Mouse (Mus musculus) midbrain, embryonic 11.5 days (tissue): ENCODE measurements at regions not wholly inside any gene's neighbourhood (a gene's known extent, or its start where the extent isn't known, plus 50 kb on each side); places are given as distances from the start of the nearest gene placed in this dataset.

Experiments
- ATAC-seq: fragments of 200-750 bp; cut with Nextera tagmentation; 2 replicates; pipeline ENCODE4 v1.8.0; 2017; ENCODE audit warnings: moderate TSS enrichment, moderate library complexity; ENCODE audit not compliant: low FRiP score
- DNase-seq: peaks from one replicate; pipeline ENCODE4 v3.0.0; 2015; ENCODE audit warnings: low spot score; ENCODE audit errors: missing footprints
- H3K27ac ChIP-seq: fragments of 300-500 bp; sonication (generic); 2 replicates; pipeline ENCODE4 v1.5.1; 2014; ENCODE audit warnings: low read depth, low read length
- H3K27me3 ChIP-seq: fragments of 300-500 bp; sonication (generic); 2 replicates; pipeline ENCODE4 v1.6.1; 2014; ENCODE audit warnings: mild to moderate bottlenecking, low read length, moderate library complexity, mixed read lengths; ENCODE audit not compliant: control insufficient read depth, insufficient read depth
- H3K36me3 ChIP-seq: fragments of 300-500 bp; sonication (generic); 2 replicates; pipeline ENCODE4 v1.6.1; 2014; ENCODE audit warnings: mild to moderate bottlenecking, low read length, moderate library complexity, mixed read lengths; ENCODE audit not compliant: control insufficient read depth, insufficient read depth
- H3K4me1 ChIP-seq: fragments of 300-500 bp; sonication (generic); 2 replicates; pipeline ENCODE4 v1.6.1; 2014; ENCODE audit warnings: low read length; ENCODE audit not compliant: control insufficient read depth, insufficient read depth
- H3K4me2 ChIP-seq: fragments of 300-500 bp; sonication (generic); 2 replicates; pipeline ENCODE4 v1.6.1; 2014; ENCODE audit warnings: mild to moderate bottlenecking, moderate library complexity
- H3K4me3 ChIP-seq: fragments of 300-500 bp; sonication (generic); 2 replicates; pipeline ENCODE4 v1.5.1; 2014; ENCODE audit warnings: low read depth, low read length
- H3K9ac ChIP-seq: fragments of 300-500 bp; sonication (generic); 2 replicates; pipeline ENCODE4 v1.6.1; 2014; ENCODE audit warnings: low read length
- H3K9me3 ChIP-seq: fragments of 300-500 bp; sonication (generic); 2 replicates; pipeline ENCODE4 v1.6.1; 2016; ENCODE audit warnings: low read length; ENCODE audit not compliant: control insufficient read depth
- WGBS: fragments of 180-500 bp; shearing (Covaris S2); extraction: QIAGEN DNeasy Blood & Tissue Kit; methylation state at CpG from one replicate; pipeline ENCODE4 v1.1.7; 2014; 5-methylcytosine and 5-hydroxymethylcytosine counted together

DNA sequence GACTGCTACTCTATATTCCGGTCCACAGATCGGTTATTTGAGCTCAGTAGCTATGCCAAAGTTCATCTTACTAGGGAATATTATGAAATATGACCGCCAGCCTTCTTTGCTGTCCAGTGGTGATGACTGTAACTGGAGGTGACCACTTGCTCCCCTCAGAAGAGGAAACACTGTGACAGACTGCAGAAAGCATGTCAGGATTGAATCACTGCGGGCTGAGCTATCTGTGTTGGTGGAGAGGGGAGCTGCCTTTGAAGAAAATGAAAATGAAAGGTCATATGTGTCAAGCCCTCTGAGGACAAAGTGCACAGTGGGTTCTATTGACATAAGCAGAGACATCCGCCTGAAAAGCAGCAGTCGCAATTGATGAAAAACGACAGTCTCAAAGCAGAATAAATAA lies 222.5 kb downstream of the 1700009N14Rik start:
- Histone ChIP-seq H3K9me3 (no peaks in the 10 kb centered on the region), H3K27me3 (no peaks in the 10 kb centered on the region), H3K9ac (no peak overlapping the region), H3K4me1 (no peaks in the 10 kb centered on the region), H3K27ac (no peak overlapping the region), H3K4me2 (no peak overlapping the region), H3K4me3 (no peak overlapping the region), H3K36me3 (no peaks in the 10 kb centered on the region)
- 74% methylated on average over 7 of the region's 7 CpGs for WGBS
- peak; percentile 42; the same call in 1 of the 2 replicates for ATAC-seq
- DNase-seq = peak; percentile 62

DNA sequence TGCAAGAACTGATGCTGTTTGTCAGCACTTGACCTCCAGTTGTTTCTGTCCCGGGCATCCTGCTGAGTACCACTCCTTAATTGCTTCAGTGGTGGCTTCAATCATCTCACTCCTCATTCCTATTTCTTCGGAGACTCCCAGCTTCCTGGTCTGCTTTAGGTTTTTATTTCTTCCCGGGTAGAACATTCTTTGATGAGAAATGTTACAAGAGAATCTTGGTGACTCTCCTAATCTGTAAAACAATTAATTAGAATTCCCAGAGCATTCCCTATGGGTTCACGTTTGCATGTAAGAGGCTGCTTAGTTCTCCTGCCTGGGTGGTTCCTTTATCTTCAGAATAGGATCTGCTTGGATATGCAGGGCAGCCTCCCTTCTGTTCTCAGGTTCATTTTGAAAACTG lies 245.1 kb downstream of the 1700009N14Rik start:
- WGBS = 9% methylated on average over 4 of the region's 4 CpGs
- Histone ChIP-seq H3K9ac (no peak overlapping the region), H3K27me3 (no peaks in the 10 kb centered on the region), H3K36me3 (no peaks in the 10 kb centered on the region), H3K4me2 (no peak overlapping the region), H3K4me1 (no peaks in the 10 kb centered on the region), H3K4me3 (no peak overlapping the region), H3K27ac (no peak overlapping the region), H3K9me3 (no peaks in the 10 kb centered on the region)
- ATAC-seq (no peak), DNase-seq (no peak)

GRCm38 (mm10) chr4:39697565-39697964 lies 247.5 kb downstream of the 1700009N14Rik start:
- H3K4me1 ChIP-seq = no peaks in the 10 kb centered on the region
- ATAC-seq = no peak
- H3K9ac ChIP-seq = no peak overlapping the region
- no peak overlapping the region for H3K27ac ChIP-seq
- no peaks in the 10 kb centered on the region for H3K27me3 ChIP-seq
- H3K4me3 ChIP-seq = no peak overlapping the region
- H3K36me3 ChIP-seq = no peaks in the 10 kb centered on the region
- 35% methylated on average over 5 of the region's 5 CpGs for WGBS
- H3K4me2 ChIP-seq = no peak overlapping the region
- H3K9me3 ChIP-seq = no peaks in the 10 kb centered on the region
- peak; percentile 94 for DNase-seq

GRCm38 (mm10) chr4:39699347-39699746 lies 249.3 kb downstream of the 1700009N14Rik start:
- Histone ChIP-seq H3K4me1 (no peaks in the 10 kb centered on the region), H3K9me3 (no peaks in the 10 kb centered on the region), H3K36me3 (no peaks in the 10 kb centered on the region), H3K9ac (no peak overlapping the region), H3K27ac (no peak overlapping the region), H3K27me3 (no peaks in the 10 kb centered on the region), H3K4me3 (no peak overlapping the region), H3K4me2 (no peak overlapping the region)
- DNase-seq = no peak
- 78% methylated on average over 2 of the region's 2 CpGs for WGBS
- no peak for ATAC-seq

DNA sequence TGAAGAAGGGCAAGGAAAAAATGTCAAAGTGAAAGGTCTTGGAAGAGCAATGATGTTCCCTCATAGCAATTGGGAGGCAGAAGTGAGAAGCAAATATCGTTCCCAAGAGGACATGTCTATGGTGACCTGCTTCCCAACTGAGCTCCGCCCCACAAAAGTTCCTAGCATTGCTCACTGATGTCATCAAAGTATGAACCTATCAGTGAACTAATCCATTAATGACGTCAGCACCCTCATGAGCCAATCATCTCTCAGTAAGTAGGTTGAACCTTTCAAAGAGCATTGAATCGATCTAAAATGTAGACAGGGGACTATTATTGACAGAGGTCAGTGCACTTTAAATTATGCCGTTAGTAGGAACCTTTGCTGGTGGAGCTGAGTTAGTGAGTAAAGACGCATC lies 267.4 kb downstream of the 1700009N14Rik start:
- DNase-seq (no peak), ATAC-seq (no peak)
- Histone ChIP-seq H3K27ac (no peak overlapping the region), H3K27me3 (no peaks in the 10 kb centered on the region), H3K36me3 (no peaks in the 10 kb centered on the region), H3K4me1 (no peaks in the 10 kb centered on the region), H3K4me2 (no peak overlapping the region), H3K9ac (no peak overlapping the region), H3K4me3 (no peak overlapping the region), H3K9me3 (no peaks in the 10 kb centered on the region)
- WGBS = 91% methylated on average over 6 of the region's 6 CpGs

DNA sequence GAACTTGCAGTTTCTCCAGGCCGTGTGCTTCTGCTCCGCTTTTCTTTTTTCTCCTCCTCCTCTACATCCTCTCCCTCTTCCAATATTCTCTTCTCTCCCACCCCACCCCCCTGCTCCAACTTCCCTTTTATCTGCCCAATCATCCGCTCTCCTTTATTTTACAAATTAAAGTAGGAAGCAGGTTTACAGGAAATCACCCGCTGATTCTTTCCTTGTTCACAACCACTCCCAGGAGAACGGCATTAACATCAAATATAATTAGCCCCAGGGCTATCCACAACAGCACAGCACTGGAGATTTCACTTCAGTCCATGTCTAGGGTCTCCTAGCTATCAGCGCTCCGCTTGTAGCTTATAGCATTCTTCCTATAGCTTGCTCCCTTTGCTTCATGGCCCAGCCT lies 268.6 kb downstream of the 1700009N14Rik start:
- WGBS = 85% methylated on average over 7 of the region's 7 CpGs
- H3K9me3 ChIP-seq = no peaks in the 10 kb centered on the region
- no peak for DNase-seq
- H3K4me2 ChIP-seq = no peak overlapping the region
- no peak overlapping the region for H3K27ac ChIP-seq
- H3K9ac ChIP-seq = no peak overlapping the region
- no peaks in the 10 kb centered on the region for H3K27me3 ChIP-seq
- ATAC-seq = no peak
- no peaks in the 10 kb centered on the region for H3K4me1 ChIP-seq
- H3K4me3 ChIP-seq = no peak overlapping the region
- no peaks in the 10 kb centered on the region for H3K36me3 ChIP-seq

- 86% methylated on average over 4 of the region's 4 CpGs for WGBS
- no peak for DNase-seq
- H3K4me1 ChIP-seq = no peaks in the 10 kb centered on the region
Measured at GRCm38 (mm10) chr4:39719951-39720350, 269.9 kb downstream of the 1700009N14Rik start.

DNA sequence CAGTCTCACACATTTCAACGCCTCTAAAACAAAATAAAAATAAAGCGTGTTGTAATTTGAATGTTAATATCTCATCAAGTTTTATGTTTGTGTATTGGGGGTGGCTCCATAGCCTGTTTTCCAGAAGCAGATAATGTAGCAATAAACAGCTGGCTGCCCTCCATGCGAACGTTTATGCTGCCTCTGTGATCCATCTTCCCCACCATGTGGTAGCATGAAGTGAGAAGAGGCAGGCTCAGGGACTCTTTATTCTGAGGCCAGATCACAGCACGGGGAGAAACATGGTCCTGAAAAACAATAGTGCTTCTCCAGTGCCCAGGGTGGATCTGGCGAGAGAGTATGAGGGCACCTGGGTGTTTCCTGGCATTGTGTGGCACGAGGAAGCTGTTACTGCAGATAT lies 271.4 kb downstream of the 1700009N14Rik start:
- Histone ChIP-seq H3K27me3 (no peaks in the 10 kb centered on the region), H3K4me1 (no peaks in the 10 kb centered on the region), H3K9ac (no peak overlapping the region), H3K36me3 (no peaks in the 10 kb centered on the region), H3K27ac (no peak overlapping the region), H3K4me3 (no peak overlapping the region), H3K4me2 (no peak overlapping the region), H3K9me3 (no peaks in the 10 kb centered on the region)
- ATAC-seq (no peak), DNase-seq (no peak)
- WGBS = 84% methylated on average over 7 of the region's 7 CpGs

More at GRCm38 (mm10) chr4:39719951-39720350, 269.9 kb downstream of the 1700009N14Rik start:
- Histone ChIP-seq H3K4me2 (no peak overlapping the region), H3K9me3 (no peaks in the 10 kb centered on the region), H3K27me3 (no peaks in the 10 kb centered on the region), H3K9ac (no peak overlapping the region), H3K36me3 (no peaks in the 10 kb centered on the region), H3K27ac (no peak overlapping the region), H3K4me3 (no peak overlapping the region)
- ATAC-seq = no peak

GRCm38 (mm10) chr4:39765586-39765985 lies 315.5 kb downstream of the 1700009N14Rik start:
- H3K4me3 ChIP-seq = no peak overlapping the region
- no peak overlapping the region for H3K27ac ChIP-seq
- DNase-seq (no peak), ATAC-seq (no peak)
- no peaks in the 10 kb centered on the region for H3K36me3 ChIP-seq
- no peaks in the 10 kb centered on the region for H3K27me3 ChIP-seq
- no peaks in the 10 kb centered on the region for H3K4me1 ChIP-seq
- H3K4me2 ChIP-seq = no peak overlapping the region
- H3K9ac ChIP-seq = no peak overlapping the region
- 92% methylated on average over 2 of the region's 2 CpGs for WGBS
- no peaks in the 10 kb centered on the region for H3K9me3 ChIP-seq

GRCm38 (mm10) chr4:39791096-39791495 lies 341.0 kb downstream of the 1700009N14Rik start:
- 85% methylated on average over 5 of the region's 5 CpGs for WGBS
- H3K27me3 ChIP-seq = no peaks in the 10 kb centered on the region
- no peak overlapping the region for H3K9ac ChIP-seq
- H3K4me2 ChIP-seq = no peak overlapping the region
- H3K36me3 ChIP-seq = no peaks in the 10 kb centered on the region
- no peak for DNase-seq
- ATAC-seq = no peak
- no peak overlapping the region for H3K27ac ChIP-seq
- no peaks in the 10 kb centered on the region for H3K4me1 ChIP-seq
- H3K9me3 ChIP-seq = no peaks in the 10 kb centered on the region
- no peak overlapping the region for H3K4me3 ChIP-seq
